Mouse (Mus musculus) bone marrow macrophage, adult 2 months (primary cell): ENCODE data around the gene Svs4.
"Not testable (repeated sequence)": the region's sequence is repeated elsewhere in the genome, so short reads cannot be mapped to it uniquely, and the experiment has no call there.

Experiments
- CTCF ChIP-seq: IDR thresholded peaks from 2 replicates; pipeline ENCODE4 v1.5.1; 2012; ENCODE audit warnings: low read depth, mild to moderate bottlenecking, low read length, moderate library complexity
- POLR2A ChIP-seq: IDR thresholded peaks from 2 replicates; pipeline ENCODE4 v1.6.1; 2012; ENCODE audit warnings: mild to moderate bottlenecking, low read depth, low read length, borderline replicate concordance

GRCm38 (mm10) chr2:164316451-164316850 is 38.2 kb upstream of the Svs4 start, which contains the start of gene Svs6:
- TF ChIP-seq POLR2A, CTCF: not testable (repeated sequence)
